8 mouse cellular contexts compared by ENCODE assay signal in genomic region chr2:164417198-164417597, GRCm38 (mm10). TPM values are rescaled to one million over a fixed set of nuclear protein-coding genes. Genes with fewer than 3 reads are reported as not detected.
DNase-seq lines count a peak whose midpoint lies in the region; ATAC-seq lines count a peak whose summit lies in the region.

No protein-coding gene starts in this region.

- no peak overlapping the region for H3K9ac ChIP-seq in hindbrain, embryonic 11.5 days (ENCODE audit: low read depth, low read length)
- H3K9ac ChIP-seq in hindbrain, embryonic 13.5 days: no peak overlapping the region

- H3K36me3 ChIP-seq in hindbrain, embryonic 11.5 days (ENCODE audit: control insufficient read depth, insufficient read depth, low read length): no peaks in the 10 kb centered on the region
- no peaks in the 10 kb centered on the region for H3K36me3 ChIP-seq in hindbrain, embryonic 13.5 days
- H3K36me3 ChIP-seq in embryonic facial prominence, embryonic 10.5 days (replicated peaks): no peaks in the 10 kb centered on the region

- no peak for ATAC-seq in hindbrain, embryonic 11.5 days (ENCODE audit: low FRiP score)
- no peak for ATAC-seq in hindbrain, embryonic 13.5 days (ENCODE audit: low FRiP score)

- H3K9me3 ChIP-seq in hindbrain, embryonic 11.5 days (ENCODE audit: control insufficient read depth, low read length): no peaks in the 10 kb centered on the region
- no peaks in the 10 kb centered on the region for H3K9me3 ChIP-seq in hindbrain, embryonic 13.5 days
- H3K9me3 ChIP-seq in embryonic facial prominence, embryonic 10.5 days: no peaks in the 10 kb centered on the region

- H3K27ac ChIP-seq in hindbrain, embryonic 11.5 days (ENCODE audit: low read depth, low read length): no peak overlapping the region
- no peak overlapping the region for H3K27ac ChIP-seq in hindbrain, embryonic 13.5 days
- H3K27ac ChIP-seq in embryonic facial prominence, embryonic 10.5 days (replicated peaks): no peak overlapping the region

- no peaks in the 10 kb centered on the region for H3K4me1 ChIP-seq in hindbrain, embryonic 11.5 days (replicated peaks; ENCODE audit: control insufficient read depth, insufficient read depth, low read length)
- 0 out of 2 replicates have a peak, but pooled peaks cover 4% of the 10 kb centered on the region for H3K4me1 ChIP-seq in hindbrain, embryonic 13.5 days (replicated peaks)
- peaks cover 28% of the 10 kb centered on the region for H3K4me1 ChIP-seq in embryonic facial prominence, embryonic 10.5 days

- peak; percentile 70 for DNase-seq in hindbrain, embryonic 11.5 days (ENCODE audit: low spot score)
- DNase-seq in thymus, postnatal 25 days: peak; percentile 22
- no peak for DNase-seq in thymus, postnatal 0 days (ENCODE audit: low spot score)
- DNase-seq in embryonic facial prominence, embryonic 10.5 days (ENCODE audit: low spot score): peak; percentile 50
- DNase-seq in testis, postnatal 10 days (ENCODE audit: low spot score): peak; percentile 75
- DNase-seq in cerebellum, adult 11 months: no peak
- DNase-seq in right cerebral cortex, postnatal 14 days: no peak

- peaks cover 7% of the 10 kb centered on the region; the same call in 1 of the 2 replicates for H3K27me3 ChIP-seq in hindbrain, embryonic 11.5 days (ENCODE audit: control insufficient read depth, insufficient read depth, low read length)
- peaks cover 20% of the 10 kb centered on the region for H3K27me3 ChIP-seq in hindbrain, embryonic 13.5 days
- H3K27me3 ChIP-seq in embryonic facial prominence, embryonic 10.5 days (replicated peaks; ENCODE audit: low read depth, poor library complexity, severe bottlenecking): peaks cover 35% of the 10 kb centered on the region

- WGBS in hindbrain, embryonic 11.5 days: 3% methylated on average over 2 of the region's 2 CpGs
- WGBS in hindbrain, embryonic 13.5 days: 2% methylated on average over 2 of the region's 2 CpGs
- 0% methylated on average over 2 of the region's 2 CpGs for WGBS in embryonic facial prominence, embryonic 10.5 days

- H3K4me3 ChIP-seq in hindbrain, embryonic 11.5 days (ENCODE audit: low read depth, low read length): no peak overlapping the region
- H3K4me3 ChIP-seq in hindbrain, embryonic 13.5 days: no peak overlapping the region
- H3K4me3 ChIP-seq in embryonic facial prominence, embryonic 10.5 days: no peak overlapping the region

- no peak overlapping the region for H3K4me2 ChIP-seq in hindbrain, embryonic 11.5 days (replicated peaks; ENCODE audit: low read depth, low read length)
- no peak overlapping the region for H3K4me2 ChIP-seq in hindbrain, embryonic 13.5 days

RNA-seq across cellular contexts. Expression of gene Matn4, which starts 12.2 kb away (rescaled TPM):
- 0.71 and 0.91 TPM in 2 replicates for polyA plus RNA-seq in hindbrain, embryonic 11.5 days (2014; fragmentation: Nextera tagmentation; extraction: Ambion mirVana)
- polyA plus RNA-seq in hindbrain, embryonic 13.5 days (2015; fragmentation: Nextera tagmentation; extraction: Ambion mirVana): 2.3 and 9.3 TPM in 2 replicates
- polyA plus RNA-seq in thymus, postnatal 0 days (2015; fragmentation: Nextera tagmentation; extraction: Ambion mirVana): 0.08 and 0.12 TPM in 2 replicates
- polyA plus RNA-seq in embryonic facial prominence, embryonic 10.5 days (2016; fragmentation: Nextera tagmentation; extraction: Ambion mirVana): 0.23 and 0.85 TPM in 2 replicates

RNA-seq across cellular contexts. Expression of gene Rbpjl, which starts 14.3 kb away (rescaled TPM):
- polyA plus RNA-seq in hindbrain, embryonic 11.5 days (2014; fragmentation: Nextera tagmentation; extraction: Ambion mirVana): not detected in 2 replicates
- 0.05 and 0.09 TPM in 2 replicates for polyA plus RNA-seq in hindbrain, embryonic 13.5 days (2015; fragmentation: Nextera tagmentation; extraction: Ambion mirVana)
- polyA plus RNA-seq in thymus, postnatal 0 days (2015; fragmentation: Nextera tagmentation; extraction: Ambion mirVana): not detected in 2 replicates
- polyA plus RNA-seq in embryonic facial prominence, embryonic 10.5 days (2016; fragmentation: Nextera tagmentation; extraction: Ambion mirVana): not detected in 2 replicates

RNA-seq across cellular contexts. Expression of gene Sdc4, which starts 26.5 kb away (rescaled TPM):
- polyA plus RNA-seq in hindbrain, embryonic 11.5 days (2014; fragmentation: Nextera tagmentation; extraction: Ambion mirVana): 9.8 and 11.6 TPM in 2 replicates
- 9.0 and 9.7 TPM in 2 replicates for polyA plus RNA-seq in hindbrain, embryonic 13.5 days (2015; fragmentation: Nextera tagmentation; extraction: Ambion mirVana)
- polyA plus RNA-seq in thymus, postnatal 0 days (2015; fragmentation: Nextera tagmentation; extraction: Ambion mirVana): 28.7 and 40.4 TPM in 2 replicates
- 25.5 and 26.0 TPM in 2 replicates for polyA plus RNA-seq in embryonic facial prominence, embryonic 10.5 days (2016; fragmentation: Nextera tagmentation; extraction: Ambion mirVana)

RNA-seq across cellular contexts. Expression of gene Slpi, which starts 28.3 kb away (rescaled TPM):
- 0.43 and 0.46 TPM in 2 replicates for polyA plus RNA-seq in hindbrain, embryonic 11.5 days (2014; fragmentation: Nextera tagmentation; extraction: Ambion mirVana)
- polyA plus RNA-seq in hindbrain, embryonic 13.5 days (2015; fragmentation: Nextera tagmentation; extraction: Ambion mirVana): 0.49 and 0.92 TPM in 2 replicates
- 9.8 and 10.6 TPM in 2 replicates for polyA plus RNA-seq in thymus, postnatal 0 days (2015; fragmentation: Nextera tagmentation; extraction: Ambion mirVana)
- 0.46 TPM in 1 of 2 replicates, not detected in the other for polyA plus RNA-seq in embryonic facial prominence, embryonic 10.5 days (2016; fragmentation: Nextera tagmentation; extraction: Ambion mirVana)

RNA-seq across cellular contexts. Expression of gene Sys1, which starts 39.6 kb away (rescaled TPM):
- 71.3 and 72.2 TPM in 2 replicates for polyA plus RNA-seq in hindbrain, embryonic 11.5 days (2014; fragmentation: Nextera tagmentation; extraction: Ambion mirVana)
- polyA plus RNA-seq in hindbrain, embryonic 13.5 days (2015; fragmentation: Nextera tagmentation; extraction: Ambion mirVana): 84.3 and 85.3 TPM in 2 replicates
- polyA plus RNA-seq in thymus, postnatal 0 days (2015; fragmentation: Nextera tagmentation; extraction: Ambion mirVana): 77.2 and 83.7 TPM in 2 replicates
- polyA plus RNA-seq in embryonic facial prominence, embryonic 10.5 days (2016; fragmentation: Nextera tagmentation; extraction: Ambion mirVana): 52.5 and 53.1 TPM in 2 replicates

Comparison
In these comparisons a context has a peak if more than half of its experiments do, and no peak if none do; other contexts are left out.
1. DNase-seq: peak in hindbrain, embryonic 11.5 days (single experiment), thymus, postnatal 25 days (single experiment), embryonic facial prominence, embryonic 10.5 days (single experiment) and testis, postnatal 10 days (single experiment); none in thymus, postnatal 0 days (single experiment), cerebellum, adult 11 months (single experiment) and right cerebral cortex, postnatal 14 days (single experiment).